Mouse (Mus musculus) urinary bladder, adult 2 months (tissue): ENCODE measurements around the gene Ubtf. TPM values are rescaled to one million over a fixed set of nuclear protein-coding genes. Genes with fewer than 3 reads are reported as not detected.
"Not testable (repeated sequence)": the region's sequence is repeated elsewhere in the genome, so short reads cannot be mapped to it uniquely, and the experiment has no call there.

Experiments
- DNase-seq: peaks from one replicate; pipeline ENCODE4 v3.0.0; 2022; ENCODE audit warnings: low spot score
- polyA plus RNA-seq: library from polyadenylated mRNA; depleted of rRNA; stranded (reverse); fragments of >200 nt; gene quantifications from 2 replicates; pipeline ENCODE4 v1.2.3, GENCODE M21; 2012; rRNA removed

Ubtf gene
- 45.7 and 61.5 TPM in 2 replicates for polyA plus RNA-seq

DNA sequence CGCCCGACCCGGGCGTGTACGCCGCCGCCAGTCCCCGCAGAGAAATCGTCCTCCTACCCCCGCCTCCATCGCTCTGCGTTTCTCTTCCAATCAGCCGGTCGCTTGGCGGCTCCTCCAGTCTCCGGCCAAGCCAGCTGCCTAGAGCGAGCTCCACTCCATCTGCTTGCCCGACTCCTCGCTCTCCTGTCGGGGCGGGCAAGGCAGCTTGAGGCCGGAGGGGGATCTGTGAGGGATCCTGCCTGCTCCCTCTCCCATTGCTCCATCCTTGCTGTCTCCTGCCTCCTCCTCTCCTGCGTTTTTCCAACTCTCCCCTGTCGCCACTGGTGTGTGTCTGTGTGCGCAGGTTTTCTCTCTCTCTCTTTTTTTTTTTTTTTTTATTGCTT, at the start of gene Ubtf:
Ubtf (minus strand) TSS at position 333 of the 383 bp plus-strand sequence.
- peak; percentile 72 for DNase-seq

GRCm38 (mm10) chr11:102369263-102369662, 49.7 kb upstream of the Ubtf start:
- no peak for DNase-seq

DNA sequence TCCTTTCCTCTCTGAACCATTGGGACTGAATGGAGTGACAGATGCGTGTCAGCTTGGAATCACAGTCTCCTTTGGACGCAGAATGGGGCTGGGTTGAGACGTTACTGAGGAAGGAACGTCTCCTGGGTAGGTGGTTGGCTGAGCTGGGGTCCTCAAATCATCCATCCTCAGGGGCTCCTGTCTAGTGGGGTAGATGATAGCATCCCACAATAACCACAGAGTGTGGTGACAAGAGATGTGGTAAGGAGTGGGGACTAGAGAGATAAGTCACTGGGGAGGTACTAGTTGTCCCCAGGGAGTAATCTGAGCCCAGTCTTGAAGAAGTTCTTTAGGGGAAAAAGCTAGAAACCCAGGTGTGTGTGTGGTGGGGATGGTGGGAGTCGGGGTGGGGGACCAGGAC, 48.8 kb upstream of the Ubtf start:
- no peak for DNase-seq

GRCm38 (mm10) chr11:102367504-102368280, 48.1 kb upstream of the Ubtf start:
- no peak for DNase-seq

DNA sequence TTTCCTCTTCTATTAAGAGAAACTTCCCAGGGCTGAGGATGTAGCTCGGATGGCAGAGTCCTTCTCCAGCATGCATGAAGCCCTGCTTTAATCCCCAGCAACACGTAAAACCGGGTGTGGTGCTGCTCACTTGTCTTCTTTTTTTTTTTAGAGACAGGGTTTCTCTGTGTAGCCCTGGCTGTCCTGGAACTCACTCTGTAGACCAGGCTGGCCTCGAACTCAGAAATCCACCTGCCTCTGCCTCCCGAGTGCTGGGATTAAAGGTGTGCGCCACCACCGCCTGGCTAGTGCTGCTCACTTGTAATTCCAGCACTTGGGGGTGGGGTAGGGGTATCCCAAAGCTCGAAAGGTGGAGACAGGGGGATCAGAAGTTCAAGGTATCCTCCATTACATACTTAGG, 46.6 kb upstream of the Ubtf start, which contains the start of gene Slc4a1:
Slc4a1 (minus strand) TSS at position 101 of the 400 bp plus-strand sequence.
- DNase-seq: not testable (repeated sequence)

DNA sequence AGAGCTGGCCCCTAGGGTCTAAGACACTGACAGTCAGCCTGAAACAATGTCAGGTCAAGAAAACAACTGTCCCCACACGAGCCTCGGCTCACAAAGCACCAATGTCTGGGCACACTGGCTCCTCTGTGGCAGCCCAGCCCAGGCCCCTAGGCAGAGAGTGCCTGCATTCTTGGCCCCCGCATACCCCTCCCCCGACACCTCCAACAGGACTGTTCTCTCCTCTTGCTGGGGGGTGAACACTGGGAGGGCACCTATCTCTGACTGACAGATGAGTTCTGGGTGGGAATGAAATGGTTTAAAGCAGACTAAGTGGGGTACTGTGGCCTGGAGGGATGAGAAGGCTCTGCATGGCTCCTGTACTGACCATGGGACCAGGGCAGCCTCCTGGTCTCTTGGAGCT, 46.2 kb upstream of the Ubtf start:
- no peak for DNase-seq

DNA sequence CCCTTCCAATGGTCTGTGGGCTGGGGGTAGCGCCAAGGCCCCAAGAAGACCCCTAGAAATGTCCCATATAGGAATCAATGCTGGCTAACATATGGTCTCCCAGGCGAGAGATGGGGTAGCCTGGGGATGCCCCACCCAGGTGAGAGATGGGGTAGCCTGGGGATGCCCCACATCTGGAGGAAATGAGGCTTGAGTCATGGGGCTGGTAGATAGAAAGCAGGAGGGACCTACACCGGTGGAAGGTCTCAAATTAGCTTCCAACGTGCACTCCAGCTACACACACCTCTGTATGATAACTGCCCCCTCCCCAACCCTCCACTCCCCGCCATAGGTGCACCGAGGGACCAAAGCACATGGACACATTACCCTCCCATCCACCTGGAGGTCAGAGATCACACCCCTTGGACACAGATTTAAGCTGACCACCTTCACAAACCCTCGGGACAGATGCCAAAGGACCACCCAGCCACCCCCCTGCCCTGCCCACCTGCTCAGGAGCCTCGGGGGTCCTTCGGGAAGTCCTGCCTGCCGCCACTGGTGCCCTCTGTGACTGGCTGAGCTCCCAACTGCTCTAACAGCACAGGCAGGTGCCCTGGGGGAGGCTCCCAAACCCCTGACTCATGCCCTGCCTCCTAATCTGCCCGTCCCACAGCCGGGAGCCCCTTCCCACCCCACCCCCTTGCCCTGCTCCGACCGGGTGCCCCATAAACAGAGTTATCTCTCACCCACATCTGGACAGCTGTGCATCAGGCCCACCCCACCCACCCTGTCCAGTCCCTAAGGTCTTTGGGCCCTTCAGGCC, 45.2 kb upstream of the Ubtf start:
- no peak for DNase-seq

DNA sequence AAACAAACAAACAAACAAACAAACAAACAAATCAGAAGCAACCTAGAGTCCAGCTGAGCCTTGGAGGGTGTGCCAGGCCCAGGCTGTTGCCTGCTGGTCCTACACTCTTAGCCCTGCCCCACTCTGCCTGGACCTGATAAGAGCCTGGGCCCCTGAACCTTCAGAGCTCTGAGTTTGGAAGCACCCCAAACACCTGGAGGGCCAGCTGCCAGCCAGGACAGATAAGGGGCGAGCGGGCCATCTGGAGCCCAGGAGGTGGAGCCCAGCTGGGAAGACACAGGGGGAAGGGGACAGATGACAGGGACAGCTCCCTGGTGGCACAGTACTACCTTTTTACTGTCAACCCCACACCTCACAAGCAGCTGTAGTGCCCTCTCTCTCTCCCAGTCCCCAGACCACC, 44.1 kb upstream of the Ubtf start:
- no peak for DNase-seq

- DNase-seq: no peak
Measured at GRCm38 (mm10) chr11:102361776-102362495, 42.4 kb upstream of the Ubtf start.

DNA sequence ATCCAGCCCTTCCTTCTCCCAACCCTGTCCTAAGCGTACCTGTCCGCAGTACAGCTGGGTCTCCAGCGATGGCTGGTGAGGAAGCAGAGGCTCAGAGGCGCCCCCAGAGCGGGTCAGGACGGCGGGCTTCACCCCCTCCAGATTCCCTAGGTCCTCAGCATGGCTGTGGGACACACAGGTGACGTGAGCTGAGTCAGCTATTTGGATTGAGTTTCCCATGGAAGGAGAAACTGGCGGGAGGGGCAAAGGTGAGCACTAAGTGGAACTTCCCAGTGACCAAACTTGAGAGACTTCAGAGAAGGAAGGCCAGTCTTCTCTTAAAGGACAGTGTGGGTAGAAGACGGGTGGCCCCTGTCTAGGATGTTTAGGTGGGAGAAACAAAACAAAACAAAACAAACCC, 38.8 kb upstream of the Ubtf start:
- no peak for DNase-seq

DNA sequence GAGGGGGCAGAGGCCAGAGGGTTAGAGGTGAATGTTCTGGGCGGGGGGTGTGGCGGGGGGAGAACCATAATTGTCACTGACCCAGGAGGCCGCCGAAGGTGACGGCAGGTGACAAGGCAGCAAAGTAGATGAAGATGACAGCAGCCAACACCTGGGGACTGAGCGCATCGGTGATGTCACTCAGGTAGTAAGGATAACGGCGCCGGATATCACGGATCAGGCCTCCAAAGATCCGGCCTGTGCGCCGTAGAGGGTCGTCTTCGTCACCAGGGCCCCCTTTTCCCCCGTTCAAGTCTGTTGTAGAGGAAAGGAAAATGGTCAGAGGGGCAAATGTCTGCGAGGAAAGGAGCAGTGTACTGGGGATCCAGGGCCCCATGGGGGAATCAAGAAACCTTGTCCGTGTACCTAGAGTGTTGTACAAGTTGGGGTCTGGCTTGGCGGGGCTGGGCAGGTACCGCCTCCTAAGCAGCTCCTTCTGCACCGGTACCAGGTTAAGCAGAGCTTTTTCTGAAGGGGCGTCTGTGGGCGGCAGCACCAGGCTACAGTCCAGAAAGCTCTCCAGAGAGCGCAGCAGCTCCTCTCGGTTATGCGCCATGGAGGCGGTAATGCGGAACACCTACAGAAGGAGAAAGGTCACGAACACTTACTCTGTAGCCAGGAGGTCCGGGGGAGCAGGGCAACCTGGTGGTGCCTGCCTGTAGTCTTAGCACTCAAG, 37.3 kb upstream of the Ubtf start:
- no peak for DNase-seq

DNA sequence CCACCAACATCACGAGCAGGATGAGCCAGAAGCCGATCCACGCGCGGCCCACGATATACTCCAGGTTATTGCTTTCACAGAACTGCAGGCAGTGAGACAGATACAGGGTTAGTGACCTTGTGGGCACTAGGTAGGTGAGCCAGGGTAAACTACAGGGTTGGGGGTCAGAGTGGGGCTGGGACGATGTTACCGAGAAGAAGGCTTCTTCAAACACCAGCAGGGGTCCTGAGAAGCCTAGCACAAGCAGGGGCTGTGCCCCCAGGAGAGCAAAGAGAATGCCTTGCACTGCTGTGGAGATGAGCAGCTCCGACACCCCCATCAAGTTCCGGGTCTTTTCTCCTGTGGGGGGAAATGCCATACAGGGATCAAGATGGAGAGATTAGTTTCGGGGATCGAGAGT, 36.6 kb upstream of the Ubtf start:
- DNase-seq: no peak

DNA sequence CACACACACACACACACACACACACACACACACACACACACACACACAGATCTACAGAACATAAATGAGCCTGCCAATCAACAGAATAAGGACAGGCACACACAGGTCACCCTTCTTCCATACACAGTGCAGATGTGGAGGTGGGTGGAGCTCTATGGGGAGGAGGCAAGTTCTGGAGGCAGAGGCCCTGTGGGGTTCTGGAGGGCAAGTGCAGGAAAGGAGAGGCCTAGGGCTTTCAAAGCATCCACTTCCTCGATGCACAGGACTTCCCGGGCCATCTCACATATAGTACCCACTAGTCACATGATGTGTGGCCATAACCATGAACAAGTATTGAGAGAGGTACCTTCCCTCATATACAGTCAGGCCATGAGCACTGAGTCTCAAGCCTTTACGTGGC, 36.0 kb upstream of the Ubtf start:
- no peak for DNase-seq

DNA sequence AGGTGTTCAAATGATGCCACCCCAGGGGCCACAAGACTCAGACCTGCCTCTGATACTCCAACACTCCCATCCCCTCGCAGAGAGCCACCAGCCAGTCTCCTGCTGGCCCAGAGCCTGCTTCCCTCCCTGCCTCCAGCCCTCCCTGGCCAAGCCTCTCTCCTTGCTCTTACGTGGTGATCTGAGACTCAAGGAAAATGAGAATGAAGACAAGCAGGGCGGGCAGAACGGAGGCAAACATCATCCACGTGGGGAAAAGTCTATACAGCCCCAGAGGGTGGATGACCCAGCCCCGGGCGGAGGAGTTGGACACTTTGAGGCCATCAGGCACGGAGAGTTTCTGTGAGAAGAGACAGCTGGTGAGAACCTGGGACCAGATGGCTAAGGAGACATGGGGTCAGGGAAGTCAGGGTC, 33.5 kb upstream of the Ubtf start:
- DNase-seq: no peak

DNA sequence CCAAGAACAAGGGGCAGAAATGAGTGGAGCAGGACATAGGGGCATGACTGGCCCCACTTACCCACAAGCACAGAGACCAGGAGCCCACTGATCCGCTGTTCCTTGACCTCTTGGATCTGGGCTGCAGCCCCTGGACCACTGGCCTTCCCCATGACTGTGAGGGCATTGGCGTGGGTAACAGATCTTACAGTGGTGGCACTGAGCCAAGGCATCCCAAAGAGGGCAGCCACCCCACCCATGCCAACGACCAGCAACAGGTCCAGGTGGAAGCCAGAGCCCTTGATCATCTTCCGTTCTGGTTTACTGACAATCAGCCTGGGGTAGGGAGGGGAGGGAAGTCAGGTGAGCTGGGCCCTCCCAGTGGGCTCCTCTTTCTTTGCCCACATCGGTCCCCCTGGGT, 32.8 kb upstream of the Ubtf start:
- no peak for DNase-seq

DNA sequence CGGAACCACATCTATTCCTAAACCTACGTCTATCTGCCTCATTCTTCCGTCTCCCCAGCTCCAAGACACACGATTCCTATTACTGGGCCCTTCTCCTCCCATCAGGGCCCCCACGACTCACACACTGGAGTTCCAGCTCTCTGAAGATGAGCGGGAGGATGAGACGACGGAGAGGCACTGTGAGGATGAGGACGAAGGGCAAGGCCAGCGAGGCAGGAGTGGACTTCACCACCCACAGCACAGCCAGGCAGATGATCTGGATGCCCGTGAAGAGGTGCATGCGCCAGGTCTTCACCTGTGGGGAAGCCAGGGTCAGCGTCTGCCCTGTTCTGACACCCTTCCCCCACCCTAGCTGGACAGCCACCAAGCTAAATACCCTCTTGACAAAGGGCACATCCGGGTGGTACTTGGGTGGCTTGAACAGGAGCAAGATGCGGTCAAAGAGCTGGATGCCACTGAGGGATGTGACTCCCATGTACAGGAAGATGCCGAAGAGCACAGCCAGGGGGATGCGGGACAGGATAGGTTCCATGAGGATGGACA, 31.5 kb upstream of the Ubtf start:
- DNase-seq: no peak

DNA sequence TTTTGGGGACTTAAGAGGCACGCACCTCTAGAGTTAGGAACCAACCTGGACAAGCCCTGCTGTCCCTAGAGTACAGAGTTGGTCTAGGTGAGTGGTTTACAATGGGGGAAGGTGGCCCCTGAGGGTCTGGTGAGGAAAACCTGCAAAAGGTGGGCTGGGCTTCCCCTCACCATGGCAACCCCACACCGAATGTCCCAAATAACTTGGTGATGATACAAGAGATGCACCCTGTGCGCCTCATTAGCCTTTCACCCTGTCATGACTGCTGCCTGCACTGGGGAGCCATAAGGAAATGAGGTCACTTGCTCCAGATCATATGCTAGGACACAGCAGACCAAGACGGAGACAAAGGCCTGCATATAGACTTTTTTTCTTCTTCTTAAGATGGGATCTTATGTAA, 30.9 kb upstream of the Ubtf start:
- DNase-seq: no peak

- DNase-seq: no peak
Measured at GRCm38 (mm10) chr11:102349189-102349954, 29.8 kb upstream of the Ubtf start.

- DNase-seq: no peak
Measured at GRCm38 (mm10) chr11:102348771-102349170, 29.2 kb upstream of the Ubtf start.

- no peak for DNase-seq
Measured at GRCm38 (mm10) chr11:102348101-102348585, 28.6 kb upstream of the Ubtf start.

- DNase-seq: no peak
Measured at GRCm38 (mm10) chr11:102347683-102348082, 28.1 kb upstream of the Ubtf start.
